Mouse (Mus musculus) lung, postnatal 0 days (tissue): ENCODE data around the gene Micall2. TPM values are rescaled to one million over a fixed set of nuclear protein-coding genes. Genes with fewer than 3 reads are reported as not detected.

Experiments used
- ATAC-seq: fragments of 200-750 bp; cut with Nextera tagmentation; 2 replicates; pipeline ENCODE4 v1.8.0; 2017; ENCODE audit warnings: moderate library complexity
- DNase-seq: peaks from one replicate; pipeline ENCODE4 v3.0.0-alpha.2; 2016; ENCODE audit warnings: low spot score
- H3K27ac ChIP-seq: fragments of 300-500 bp; sonication (generic); 2 replicates; pipeline ENCODE4 v1.5.1; 2014; ENCODE audit warnings: antibody characterized with exemption, mild to moderate bottlenecking, low read length, mixed read lengths
- H3K27me3 ChIP-seq: fragments of 300-500 bp; sonication (generic); replicated peaks from 2 replicates; pipeline ENCODE4 v1.6.1; 2014; ENCODE audit warnings: low read length, mixed read lengths; ENCODE audit not compliant: insufficient read depth
- H3K36me3 ChIP-seq: fragments of 300-500 bp; sonication (generic); 2 replicates; pipeline ENCODE4 v1.6.1; 2014; ENCODE audit warnings: low read length, mixed read lengths; ENCODE audit not compliant: insufficient read depth
- H3K4me1 ChIP-seq: fragments of 300-500 bp; sonication (generic); 2 replicates; pipeline ENCODE4 v1.6.1; 2014; ENCODE audit warnings: antibody characterized with exemption, low read depth, low read length, mixed read lengths; ENCODE audit not compliant: insufficient read depth
- H3K4me2 ChIP-seq: fragments of 300-500 bp; sonication (generic); replicated peaks from 2 replicates; pipeline ENCODE4 v1.6.1; 2014; ENCODE audit warnings: low read depth, mild to moderate bottlenecking, low read length, moderate library complexity, mixed read lengths
- H3K4me3 ChIP-seq: fragments of 300-500 bp; sonication (generic); 2 replicates; pipeline ENCODE4 v1.5.1; 2014; ENCODE audit warnings: low read depth, low read length
- H3K9ac ChIP-seq: fragments of 300-500 bp; sonication (generic); replicated peaks from 2 replicates; pipeline ENCODE4 v1.6.1; 2014; ENCODE audit warnings: low read depth, mild to moderate bottlenecking
- H3K9me3 ChIP-seq: fragments of 300-500 bp; sonication (generic); 2 replicates; pipeline ENCODE4 v1.6.1; 2016; ENCODE audit warnings: low read length, mixed read lengths
- CTCF ChIP-seq: IDR thresholded peaks from 2 replicates; pipeline ENCODE4 v1.5.1; 2016; ENCODE audit warnings: antibody characterized with exemption, mild to moderate bottlenecking
- EP300 ChIP-seq: IDR thresholded peaks from 2 replicates; pipeline ENCODE4 v1.6.1; 2016; ENCODE audit warnings: antibody characterized with exemption, mild to moderate bottlenecking, control low read depth
- WGBS: fragments of 180-500 bp; shearing (Covaris S2); extraction: QIAGEN DNeasy Blood & Tissue Kit; methylation state at CpG from one replicate; pipeline ENCODE4 v1.1.7; 2014; 5-methylcytosine and 5-hydroxymethylcytosine counted together
- microRNA-seq: library from miRNA; unstranded; fragments of <30 nt; microRNA quantifications from one replicate; pipeline ENCODE4, GENCODE M21; 2016
- polyA plus RNA-seq: library from polyadenylated mRNA; unstranded; fragments of >200 nt; fragmentation: Nextera tagmentation; extraction: Ambion mirVana; gene quantifications from 2 replicates; pipeline ENCODE4 v1.2.1, GENCODE M21; 2015

Micall2 gene
- polyA plus RNA-seq, 1 experiment from 2014 or later: 2.7 TPM

- no peak overlapping the region for H3K27ac ChIP-seq
- no peaks in the 10 kb centered on the region for H3K9me3 ChIP-seq
- no peak for TF ChIP-seq EP300
- no peak for TF ChIP-seq CTCF
- no peak overlapping the region for H3K4me2 ChIP-seq
- H3K4me1 ChIP-seq: no peaks in the 10 kb centered on the region
- no peaks in the 10 kb centered on the region for H3K36me3 ChIP-seq
- 54% methylated on average over 7 of the region's 8 CpGs for WGBS
- no peak for DNase-seq
- no peak for ATAC-seq
- H3K27me3 ChIP-seq: peaks cover 21% of the 10 kb centered on the region
- H3K4me3 ChIP-seq: no peak overlapping the region
- no peak overlapping the region for H3K9ac ChIP-seq
These were observed 74.4 kb downstream of the Micall2 start for GRCm38 (mm10) chr5:139661713-139662112.

- no peaks in the 10 kb centered on the region for H3K4me1 ChIP-seq
- TF ChIP-seq CTCF (no peak), EP300 (no peak)
- no peaks in the 10 kb centered on the region for H3K36me3 ChIP-seq
- no peak overlapping the region for H3K27ac ChIP-seq
- ATAC-seq (no peak), DNase-seq (no peak)
- H3K9me3 ChIP-seq: no peaks in the 10 kb centered on the region
- 3% methylated on average over 18 of the region's 18 CpGs for WGBS
- no peak overlapping the region for H3K9ac ChIP-seq
- H3K4me2 ChIP-seq: no peak overlapping the region
- no peak overlapping the region for H3K4me3 ChIP-seq
- peaks cover 21% of the 10 kb centered on the region for H3K27me3 ChIP-seq
These were observed 76.8 kb downstream of the Micall2 start for GRCm38 (mm10) chr5:139659307-139659706.

- TF ChIP-seq CTCF (no peak), EP300 (no peak)
- no peak overlapping the region for H3K9ac ChIP-seq
- WGBS: 31% methylated on average over 7 of the region's 7 CpGs
- no peak overlapping the region for H3K4me3 ChIP-seq
- no peak overlapping the region for H3K27ac ChIP-seq
- no peak overlapping the region for H3K4me2 ChIP-seq
- DNase-seq (no peak), ATAC-seq (no peak)
- H3K9me3 ChIP-seq: no peaks in the 10 kb centered on the region
- peaks cover 21% of the 10 kb centered on the region for H3K27me3 ChIP-seq
- H3K36me3 ChIP-seq: no peaks in the 10 kb centered on the region
- no peaks in the 10 kb centered on the region for H3K4me1 ChIP-seq
These were observed 77.3 kb downstream of the Micall2 start for GRCm38 (mm10) chr5:139658865-139659264.

- Histone ChIP-seq H3K27ac (no peak overlapping the region), H3K9ac (no peak overlapping the region), H3K4me1 (no peaks in the 10 kb centered on the region), H3K27me3 (peaks cover 21% of the 10 kb centered on the region), H3K36me3 (no peaks in the 10 kb centered on the region), H3K4me3 (no peak overlapping the region), H3K9me3 (no peaks in the 10 kb centered on the region), H3K4me2 (no peak overlapping the region)
- WGBS: 61% methylated on average over 10 of the region's 10 CpGs
- ATAC-seq (no peak), DNase-seq (no peak)
- TF ChIP-seq EP300: no peak
- no peak for TF ChIP-seq CTCF
These were observed 78.1 kb downstream of the Micall2 start for GRCm38 (mm10) chr5:139657959-139658602.

Small RNA genes within 50 kb of the gene (microRNA-seq; reads per million reads assigned to microRNA genes)
- gene Mir7037: not detected

Other genes with a start within 250 kb of the Micall2 start
- not detected in 2 replicates for gene Uncx, start 192.8 kb downstream of the Micall2 start, polyA plus RNA-seq
- 8.6 TPM in 2 replicates for gene Ints1, start 39.3 kb upstream of the Micall2 start, polyA plus RNA-seq
- gene Mafk, start 55.2 kb upstream of the Micall2 start, polyA plus RNA-seq: 38.5 and 38.9 TPM in 2 replicates
- gene Tmem184a, start 83.6 kb upstream of the Micall2 start, polyA plus RNA-seq: 15.5 and 19.1 TPM in 2 replicates
- gene Gm26938, start 90.1 kb upstream of the Micall2 start, polyA plus RNA-seq: 0.33 TPM in 1 of 2 replicates, not detected in the other
- 41.1 and 45.4 TPM in 2 replicates for gene Psmg3, start 90.5 kb upstream of the Micall2 start, polyA plus RNA-seq
- gene Elfn1, start 171.6 kb upstream of the Micall2 start, polyA plus RNA-seq: 1.5 TPM in 2 replicates